16 mouse cellular contexts compared by ENCODE assay signal in the genomic region with DNA sequence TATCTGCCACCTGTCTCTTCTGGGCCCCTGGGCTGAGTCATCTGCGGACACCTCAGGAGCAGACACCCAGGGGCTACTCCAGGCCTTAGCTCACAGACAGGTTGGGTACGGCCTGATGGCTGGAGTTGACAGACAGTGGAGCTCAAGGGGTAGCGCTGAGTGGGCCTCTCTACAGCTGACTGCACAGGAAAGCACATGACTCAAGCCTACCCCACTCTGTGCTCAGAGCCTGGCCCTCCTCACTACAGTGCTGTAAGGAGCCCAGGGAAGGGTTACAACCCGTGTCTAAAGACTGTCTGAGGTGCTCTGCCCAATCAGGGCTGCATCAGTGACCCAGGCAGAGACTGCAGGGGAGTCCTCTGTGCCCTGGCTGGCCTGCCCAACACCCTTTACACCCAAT.
"Had no signal": no experiment of that assay in that cellular context is flagged by ENCODE, and none has a peak within 500 bp of the region (broad histone marks: within the 10 kb centered on the region; RNA-seq: fewer than 3 reads in every experiment).

No protein-coding gene starts in this region.

- H3K4me1 ChIP-seq: limb, embryonic 12.5 days; midbrain, embryonic 13.5 days had no signal

- ATAC-seq: inflammation-experienced regulatory T-cells, adult 6 months; intestine, embryonic 16.5 days; liver, postnatal 0 days; midbrain, embryonic 13.5 days had no signal

- H3K27ac ChIP-seq: left cerebral cortex, adult 2 months; limb, embryonic 12.5 days; liver, embryonic 14.5 days; macrophage; midbrain, embryonic 13.5 days had no signal

- DNase-seq: kidney, adult 18-20 months; kidney, adult 9 months; layer of hippocampus, postnatal 36 days; liver; liver, postnatal 0 days; right cerebral cortex, adult 18-20 months; right cerebral cortex, postnatal 14 days; right cerebral cortex, postnatal 4 days; thymus, postnatal 25 days had no signal

- H3K4me3 ChIP-seq: left cerebral cortex, adult 2 months; limb, embryonic 12.5 days; midbrain, embryonic 13.5 days had no signal

- H3K9me3 ChIP-seq: limb, embryonic 12.5 days; midbrain, embryonic 13.5 days had no signal

- H3K9ac ChIP-seq: limb, embryonic 12.5 days; liver, embryonic 14.5 days; liver, postnatal 0 days; midbrain, embryonic 13.5 days had no signal

- H3K27me3 ChIP-seq: limb, embryonic 12.5 days; midbrain, embryonic 13.5 days had no signal

- H3K4me2 ChIP-seq: limb, embryonic 12.5 days; midbrain, embryonic 13.5 days had no signal
